Mouse (Mus musculus) ES-E14 (cell line): Measurements from ENCODE around the gene Wap.

ENCODE experiments used
- CHD2 ChIP-seq: IDR thresholded peaks from 2 replicates; pipeline ENCODE4 v1.6.1; 2014; ENCODE audit warnings: mild to moderate bottlenecking, low read depth, low read length, inconsistent platforms
- HCFC1 ChIP-seq: IDR thresholded peaks from 2 replicates; pipeline ENCODE4 v1.6.1; 2012; ENCODE audit warnings: low read length, inconsistent platforms, borderline replicate concordance; ENCODE audit not compliant: insufficient read depth
- MAFK ChIP-seq: IDR thresholded peaks from 2 replicates; pipeline ENCODE4 v1.6.1; 2014; ENCODE audit warnings: mild to moderate bottlenecking, low read depth, low read length, inconsistent platforms; ENCODE audit not compliant: insufficient read depth
- ZC3H11A ChIP-seq: IDR thresholded peaks from 2 replicates; pipeline ENCODE4 v1.6.1; 2012; ENCODE audit warnings: low read depth, mild to moderate bottlenecking, inconsistent platforms, low read length, borderline replicate concordance
- ZNF384 ChIP-seq: IDR thresholded peaks from 2 replicates; pipeline ENCODE4 v1.6.1; 2012; ENCODE audit warnings: low read depth, low read length, inconsistent platforms

GRCm38 (mm10) chr11:6603224-6603623, 35.2 kb downstream of the Wap start:
- no peak for TF ChIP-seq ZNF384
- TF ChIP-seq ZC3H11A, result no peak
- TF ChIP-seq CHD2, result no peak
- TF ChIP-seq HCFC1, result no peak
- TF ChIP-seq MAFK, result no peak
